Mouse (Mus musculus): ENCODE results near the gene Cphx1. TPM values are rescaled to one million over a fixed set of nuclear protein-coding genes. Genes with fewer than 3 reads are reported as not detected.
"Not testable (repeated sequence)": the region's sequence is repeated elsewhere in the genome, so short reads cannot be mapped to it uniquely, and the experiment has no call there.

Cphx1 gene
- not detected in 2 replicates for polyA plus RNA-seq (2016; fragmentation: Nextera tagmentation; extraction: Ambion mirVana)

DNA sequence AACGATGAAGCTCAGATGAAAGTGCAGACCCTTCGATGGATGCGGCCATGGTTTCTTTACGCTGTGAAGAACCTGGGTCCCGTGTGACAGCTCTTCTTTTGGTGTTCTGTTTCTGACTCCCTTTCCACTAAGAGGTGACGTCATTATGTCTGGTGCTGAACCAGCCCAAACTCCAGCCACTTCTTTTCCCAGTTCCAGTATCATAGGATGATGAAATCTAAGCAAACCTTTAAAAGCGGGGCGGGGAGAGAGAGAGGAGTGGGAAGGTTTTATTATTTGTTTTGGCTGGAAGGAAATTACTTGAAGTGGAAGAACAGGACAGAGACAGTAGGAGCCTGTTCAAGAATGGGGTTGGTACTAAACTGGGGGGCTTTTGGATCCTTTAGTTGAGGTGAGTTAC, at the start of gene Cphx1:
Gene Cphx1, plus strand, starts transcription at position 301 of the 400 bp plus-strand sequence.
- not testable (repeated sequence) for H3K9me3 ChIP-seq; H3K36me3 ChIP-seq; H3K27ac ChIP-seq; DNase-seq (ENCODE audit: low spot score); H3K4me3 ChIP-seq; H3K4me1 ChIP-seq (replicated peaks); H3K27me3 ChIP-seq (ENCODE audit: insufficient read depth, poor library complexity, severe bottlenecking)
- no CpG with 5 or more reads among the region's 8 CpGs for WGBS

DNA sequence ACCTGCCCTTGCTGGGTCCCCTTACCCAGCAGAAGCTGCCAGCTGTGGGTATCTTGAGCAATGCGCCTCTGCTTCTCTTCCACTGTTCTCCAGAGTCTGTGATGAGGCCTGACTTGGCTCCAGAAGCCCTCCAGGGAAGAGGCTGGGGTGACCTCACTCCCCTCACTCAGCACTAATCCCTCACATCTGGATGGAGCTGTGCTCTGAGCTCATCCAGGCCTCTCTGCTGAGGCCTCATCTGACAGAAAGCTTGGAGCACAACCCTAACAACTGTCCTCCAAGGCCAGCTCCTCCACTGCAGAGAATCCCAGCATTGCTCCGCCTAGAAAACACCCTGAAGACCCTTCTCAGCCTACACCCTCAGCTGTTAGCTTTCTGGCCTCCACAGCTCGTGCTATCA, 43.5 kb upstream of the Cphx1 start:
- H3K9me3 ChIP-seq; H3K4me1 ChIP-seq (replicated peaks); DNase-seq (ENCODE audit: low spot score); H3K4me3 ChIP-seq; H3K27ac ChIP-seq; H3K36me3 ChIP-seq; H3K27me3 ChIP-seq (ENCODE audit: insufficient read depth, poor library complexity, severe bottlenecking): not testable (repeated sequence)
- WGBS, result no CpG with 5 or more reads among the region's 3 CpGs

DNA sequence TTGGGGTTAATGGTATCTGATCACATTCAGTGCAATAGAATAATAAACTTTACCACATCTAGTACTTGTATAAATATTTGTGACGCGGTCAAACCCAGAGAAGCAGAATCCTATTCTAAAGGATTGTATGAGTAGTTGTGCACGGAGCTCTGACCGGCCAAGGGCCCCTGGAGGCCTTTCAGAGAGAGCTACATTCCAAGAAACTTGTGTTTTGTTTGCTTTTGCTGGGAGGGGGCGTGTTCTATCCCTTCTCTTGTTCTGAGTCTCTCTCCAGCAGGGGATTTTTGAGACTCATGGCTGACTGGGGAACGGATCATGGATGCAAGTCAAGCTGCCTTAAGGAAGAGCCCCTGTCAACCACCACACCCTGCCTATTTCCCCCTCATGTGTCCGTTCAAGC, 42.4 kb upstream of the Cphx1 start:
- not testable (repeated sequence) for DNase-seq (ENCODE audit: low spot score); H3K27me3 ChIP-seq (ENCODE audit: insufficient read depth, poor library complexity, severe bottlenecking); H3K9me3 ChIP-seq; H3K36me3 ChIP-seq; H3K4me3 ChIP-seq; H3K27ac ChIP-seq; H3K4me1 ChIP-seq (replicated peaks)
- WGBS, result no CpG with 5 or more reads among the region's 7 CpGs

DNA sequence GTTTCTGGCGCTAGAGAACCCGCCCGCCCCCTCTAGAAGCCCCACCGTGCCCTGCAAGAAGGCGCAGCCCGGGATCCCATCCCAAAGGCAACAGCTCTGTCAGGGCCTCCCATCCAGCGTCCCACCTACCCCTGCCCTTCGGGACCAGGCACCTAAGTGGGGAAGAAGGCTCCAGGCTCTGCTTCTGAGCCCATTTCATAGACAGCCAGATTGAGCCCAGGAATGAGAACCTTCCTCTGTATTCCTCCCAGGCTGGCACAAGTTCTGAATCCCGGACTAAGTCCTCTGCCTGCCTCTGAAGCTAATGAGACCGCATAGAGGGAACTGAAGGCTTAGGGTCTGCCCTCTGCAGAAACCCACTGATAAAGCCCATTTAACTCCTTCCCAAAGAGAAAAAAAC, 35.1 kb upstream of the Cphx1 start, which contains the start of gene Plac9a:
Gene Plac9a, minus strand, starts transcription at position 101 of the 400 bp plus-strand sequence.
- DNase-seq (ENCODE audit: low spot score); H3K36me3 ChIP-seq; H3K27ac ChIP-seq; H3K4me3 ChIP-seq; H3K27me3 ChIP-seq (ENCODE audit: insufficient read depth, poor library complexity, severe bottlenecking); H3K9me3 ChIP-seq; H3K4me1 ChIP-seq (replicated peaks): not testable (repeated sequence)
- WGBS, result no CpG with 5 or more reads among the region's 10 CpGs

DNA sequence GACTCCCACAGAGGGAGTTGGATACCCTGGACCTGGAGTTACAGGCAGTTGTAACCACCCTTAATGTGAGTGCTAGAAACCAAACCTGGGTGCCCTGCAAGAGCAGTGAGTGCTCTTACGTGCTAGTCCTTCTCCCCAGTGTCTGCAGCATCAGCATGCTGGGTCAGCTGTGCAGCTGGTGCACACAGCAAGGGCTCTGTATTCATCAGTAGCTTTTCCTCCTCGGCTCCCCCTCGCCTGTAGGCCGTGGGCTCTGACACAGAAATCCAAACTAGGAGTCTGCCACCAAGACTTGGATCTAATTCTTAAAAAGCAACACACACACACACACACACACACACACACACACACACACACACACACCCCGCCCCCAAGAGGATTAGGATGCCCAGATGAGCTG, 32.9 kb upstream of the Cphx1 start:
- not testable (repeated sequence) for H3K9me3 ChIP-seq; DNase-seq (ENCODE audit: low spot score); H3K4me3 ChIP-seq; H3K4me1 ChIP-seq (replicated peaks); H3K27me3 ChIP-seq (ENCODE audit: insufficient read depth, poor library complexity, severe bottlenecking); H3K36me3 ChIP-seq; H3K27ac ChIP-seq
- 78% methylated on average over 1 of the region's 5 CpGs for WGBS

DNA sequence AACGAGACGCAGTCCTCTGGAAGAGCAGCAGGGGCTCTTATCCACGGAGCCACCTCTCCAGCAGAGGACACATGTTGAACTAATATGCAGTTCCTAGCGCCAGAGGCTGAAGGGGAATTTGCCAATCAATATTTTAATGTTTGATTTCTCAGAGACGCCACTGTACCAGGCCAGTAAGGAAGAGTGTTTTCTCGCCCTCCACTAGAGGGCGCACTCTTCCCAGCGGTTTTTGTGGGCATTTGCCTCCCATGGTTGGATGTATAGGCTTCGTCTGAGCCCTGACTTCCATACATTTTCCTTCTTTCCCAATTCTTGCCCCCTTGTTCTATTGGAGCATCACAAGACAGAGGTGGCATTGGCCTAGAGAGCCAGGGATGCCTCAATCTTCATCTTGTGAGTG, 30.8 kb upstream of the Cphx1 start:
- H3K36me3 ChIP-seq; H3K27me3 ChIP-seq (ENCODE audit: insufficient read depth, poor library complexity, severe bottlenecking); H3K4me3 ChIP-seq; H3K9me3 ChIP-seq; DNase-seq (ENCODE audit: low spot score); H3K27ac ChIP-seq; H3K4me1 ChIP-seq (replicated peaks): not testable (repeated sequence)
- no CpG with 5 or more reads among the region's 9 CpGs for WGBS

DNA sequence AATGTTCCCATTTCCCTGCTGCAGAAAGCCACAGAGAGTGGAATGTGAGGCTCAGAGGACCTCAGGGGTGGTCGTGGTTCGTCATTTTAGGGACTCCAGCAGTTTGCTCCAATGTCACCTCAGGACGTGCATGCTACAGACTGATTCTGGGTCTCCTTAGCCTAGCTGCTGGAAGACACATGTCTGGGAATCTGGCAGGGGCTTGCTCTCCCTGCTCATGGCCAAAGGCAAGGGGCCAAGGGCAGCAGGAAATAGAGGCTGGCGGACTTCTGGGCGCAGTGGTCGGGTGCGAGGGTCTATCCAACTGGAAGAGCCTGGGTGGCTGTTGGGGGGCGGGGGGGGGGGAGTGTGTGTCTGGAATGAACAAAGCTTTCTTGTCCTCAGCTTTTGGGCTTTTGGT, 29.1 kb upstream of the Cphx1 start:
- not testable (repeated sequence) for H3K9me3 ChIP-seq; H3K27me3 ChIP-seq (ENCODE audit: insufficient read depth, poor library complexity, severe bottlenecking); DNase-seq (ENCODE audit: low spot score); H3K4me1 ChIP-seq (replicated peaks); H3K27ac ChIP-seq; H3K36me3 ChIP-seq; H3K4me3 ChIP-seq
- no CpG with 5 or more reads among the region's 8 CpGs for WGBS

DNA sequence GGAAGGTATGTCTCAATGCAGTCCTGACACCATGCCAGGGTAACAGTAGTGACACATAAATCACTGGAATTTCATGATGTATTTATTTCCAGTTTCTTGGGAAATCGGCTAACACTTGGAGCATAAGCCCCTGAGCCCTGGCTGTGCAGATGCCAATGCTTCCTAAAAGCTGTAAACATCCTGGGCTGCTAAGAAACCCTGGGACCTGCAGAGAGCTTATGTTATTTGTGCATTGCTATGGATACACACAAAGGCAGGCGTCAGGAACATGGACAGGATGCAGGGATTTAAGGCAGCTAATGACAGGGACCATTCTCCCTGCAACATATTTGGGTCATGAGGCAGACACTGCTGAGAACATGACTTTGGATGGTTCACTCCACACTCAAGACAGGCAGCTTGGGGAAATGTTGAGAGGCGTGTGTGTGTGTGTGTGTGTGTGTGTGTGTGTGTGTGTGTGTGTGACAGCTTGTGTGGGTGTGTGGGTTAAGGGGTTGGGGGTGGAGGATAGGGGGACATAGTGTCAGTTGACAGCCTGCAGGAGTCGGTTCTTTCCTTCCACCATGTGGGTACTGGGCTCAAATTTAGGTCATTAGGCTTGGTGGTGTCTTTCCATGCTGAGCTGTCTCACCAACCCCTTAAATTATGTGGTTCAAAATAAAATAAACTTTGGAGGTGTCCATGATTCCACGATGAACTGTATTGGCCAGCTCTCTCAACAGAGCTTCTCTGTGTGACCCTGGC, 19.5 kb upstream of the Cphx1 start:
- H3K27ac ChIP-seq; H3K27me3 ChIP-seq (ENCODE audit: insufficient read depth, poor library complexity, severe bottlenecking); DNase-seq (ENCODE audit: low spot score); H3K4me3 ChIP-seq; H3K4me1 ChIP-seq (replicated peaks); H3K36me3 ChIP-seq; H3K9me3 ChIP-seq: not testable (repeated sequence)
- no CpG with 5 or more reads among the region's 5 CpGs for WGBS

DNA sequence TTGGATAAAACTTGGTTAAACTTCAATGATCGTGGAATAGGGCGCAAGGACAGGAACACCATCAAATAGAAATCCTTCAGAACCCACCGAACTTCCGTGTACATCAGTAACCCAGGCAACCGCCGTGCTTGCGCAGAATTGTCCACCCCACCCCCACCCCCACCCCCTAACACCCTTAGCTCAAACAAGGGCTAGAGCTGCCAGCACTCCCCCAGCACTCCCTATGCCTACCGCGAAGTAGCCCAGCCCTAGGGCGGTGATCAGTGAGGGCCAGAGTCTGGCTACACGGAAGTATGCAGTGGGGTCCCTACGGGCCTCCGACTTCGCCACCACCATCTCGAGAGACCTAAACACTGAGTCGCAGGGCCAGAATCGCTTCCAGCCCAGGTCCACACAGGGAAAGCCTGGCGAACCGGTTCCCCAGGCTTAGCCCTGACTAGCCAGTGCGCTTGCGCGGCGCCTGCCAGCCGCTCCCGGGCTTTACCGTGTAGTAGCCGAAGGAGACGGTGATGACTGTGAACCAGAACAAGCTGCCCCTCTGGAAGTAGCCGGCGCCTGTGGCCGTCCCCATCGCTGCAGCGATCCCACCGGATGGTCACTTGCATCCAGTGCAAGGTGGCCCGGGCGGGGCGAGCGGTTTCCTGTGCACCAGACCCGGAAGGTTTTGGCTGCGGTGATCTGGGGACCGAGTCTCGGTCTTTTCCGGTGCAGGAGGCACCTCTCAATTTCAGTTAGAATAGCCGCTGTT, 11.1 kb upstream of the Cphx1 start:
- H3K4me1 ChIP-seq (replicated peaks); H3K9me3 ChIP-seq; H3K27me3 ChIP-seq (ENCODE audit: insufficient read depth, poor library complexity, severe bottlenecking); DNase-seq (ENCODE audit: low spot score); H3K36me3 ChIP-seq; H3K4me3 ChIP-seq; H3K27ac ChIP-seq: not testable (repeated sequence)
- WGBS, result no CpG with 5 or more reads among the region's 44 CpGs

DNA sequence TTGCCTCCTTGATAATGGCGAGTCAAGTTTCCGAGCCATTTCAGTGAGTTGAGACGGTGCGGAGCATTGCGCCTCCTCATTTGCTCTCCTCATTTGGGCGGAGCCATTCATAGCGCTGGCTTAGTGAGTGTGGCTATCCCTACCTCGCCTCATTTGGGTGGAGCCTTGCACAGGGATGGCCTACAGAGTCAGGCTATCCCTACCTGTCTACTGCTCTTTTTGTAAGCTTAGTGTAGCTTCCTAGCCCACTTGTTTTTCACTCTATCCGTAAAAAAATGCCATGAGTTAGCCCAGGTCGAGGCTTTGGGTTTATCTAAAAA, 10.6 kb upstream of the Cphx1 start, which contains the start of gene Tmem254a:
Gene Tmem254a, minus strand, starts transcription at position 111 of the 320 bp plus-strand sequence.
- H3K27me3 ChIP-seq (ENCODE audit: insufficient read depth, poor library complexity, severe bottlenecking); H3K4me1 ChIP-seq (replicated peaks): not testable (repeated sequence)
- no CpG with 5 or more reads among the region's 10 CpGs for WGBS

DNA sequence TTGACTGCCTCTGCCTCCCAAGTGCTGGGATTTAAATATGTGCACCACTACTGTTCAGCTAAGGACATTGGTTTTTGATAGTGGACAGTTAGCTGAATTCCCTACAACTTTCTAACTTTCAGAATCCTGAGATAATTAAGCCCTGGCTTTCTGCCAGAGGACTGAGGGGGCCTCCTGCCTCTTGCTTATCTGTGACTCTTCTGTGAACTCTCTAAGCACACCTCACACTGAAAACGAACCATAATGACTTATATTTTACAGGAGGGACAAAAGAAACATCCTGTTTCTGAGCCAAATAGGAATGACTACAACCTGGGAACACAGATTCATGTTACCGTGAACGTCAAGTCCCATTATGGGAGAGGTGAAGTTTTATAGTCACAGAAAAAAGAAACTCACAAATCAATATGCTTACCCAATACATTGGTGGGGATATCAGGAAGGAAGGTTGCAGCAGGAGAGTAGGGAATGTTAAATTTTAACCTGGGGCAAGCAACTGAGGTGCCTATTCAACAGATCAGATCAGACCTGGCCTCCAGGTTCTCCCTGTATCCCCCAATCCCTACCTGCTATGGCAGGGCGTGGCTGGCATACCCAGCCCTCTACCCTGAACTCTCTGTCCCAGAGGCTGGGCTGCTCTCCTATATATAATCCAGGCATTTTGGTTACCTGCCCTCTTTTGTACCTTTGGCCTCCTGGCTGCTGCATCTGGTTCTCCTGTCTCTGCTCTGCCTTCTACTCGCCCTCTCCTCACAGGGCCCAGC, 1.1 kb upstream of the Cphx1 start:
- not testable (repeated sequence) for H3K4me1 ChIP-seq (replicated peaks); H3K9me3 ChIP-seq; DNase-seq (ENCODE audit: low spot score); H3K27ac ChIP-seq; H3K4me3 ChIP-seq; H3K36me3 ChIP-seq; H3K27me3 ChIP-seq (ENCODE audit: insufficient read depth, poor library complexity, severe bottlenecking)
- WGBS, result no CpG with 5 or more reads among the region's 5 CpGs

More for the DNA sequence above, 10.6 kb upstream of the Cphx1 start, which contains the start of gene Tmem254a:
- H3K27ac ChIP-seq; H3K36me3 ChIP-seq; DNase-seq (ENCODE audit: low spot score); H3K4me3 ChIP-seq; H3K9me3 ChIP-seq: not testable (repeated sequence)

DNA sequence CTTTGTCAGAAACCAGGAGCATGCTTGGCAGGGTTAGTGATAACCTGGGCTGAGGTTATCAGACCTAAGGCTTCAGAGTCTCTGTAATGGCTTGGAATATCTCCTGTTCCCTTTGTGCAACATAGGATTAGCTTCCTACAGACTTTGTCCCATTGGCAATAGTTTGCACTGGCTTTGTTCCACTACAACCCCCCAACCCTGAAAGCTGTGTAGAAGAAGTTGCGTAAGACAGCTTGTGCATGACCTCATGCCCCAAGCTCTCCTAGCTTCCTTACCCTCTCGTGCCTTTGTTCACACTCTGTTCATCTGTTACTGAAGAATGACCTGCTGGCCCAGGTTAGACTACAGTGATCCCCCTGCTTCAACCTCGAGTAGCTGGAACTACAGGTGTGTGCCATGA, 19.8 kb downstream of the Cphx1 start:
- not testable (repeated sequence) for H3K4me1 ChIP-seq (replicated peaks); H3K27me3 ChIP-seq (ENCODE audit: insufficient read depth, poor library complexity, severe bottlenecking); H3K9me3 ChIP-seq; DNase-seq (ENCODE audit: low spot score); H3K27ac ChIP-seq; H3K4me3 ChIP-seq; H3K36me3 ChIP-seq
- WGBS, result no CpG with 5 or more reads among the region's 3 CpGs

Measured in hindbrain, embryonic 10.5 days (tissue).